Mouse (Mus musculus) intestine, postnatal 0 days (tissue): ENCODE measurements at regions not wholly inside any gene's neighbourhood (a gene's known extent, or its start where the extent isn't known, plus 50 kb on each side); places are given as distances from the start of the nearest gene placed in this dataset.

Source experiments
- ATAC-seq: fragments of 200-750 bp; cut with Nextera tagmentation; 2 replicates; pipeline ENCODE4 v1.8.0; 2017; ENCODE audit warnings: mild to moderate bottlenecking, moderate TSS enrichment, moderate library complexity
- H3K27ac ChIP-seq: fragments of 300-500 bp; sonication (generic); 2 replicates; pipeline ENCODE4 v1.5.1; 2014; ENCODE audit warnings: mild to moderate bottlenecking, low read depth, low read length, moderate library complexity
- H3K27me3 ChIP-seq: fragments of 300-500 bp; sonication (generic); replicated peaks from 2 replicates; pipeline ENCODE4 v1.6.1; 2014; ENCODE audit warnings: low read length, mixed read lengths; ENCODE audit not compliant: control insufficient read depth, insufficient read depth
- H3K36me3 ChIP-seq: fragments of 300-500 bp; sonication (generic); 2 replicates; pipeline ENCODE4 v1.6.1; 2014; ENCODE audit warnings: mild to moderate bottlenecking, moderate library complexity; ENCODE audit not compliant: control insufficient read depth, insufficient read depth
- H3K4me1 ChIP-seq: fragments of 300-500 bp; sonication (generic); replicated peaks from 2 replicates; pipeline ENCODE4 v1.6.1; 2014; ENCODE audit warnings: antibody characterized with exemption, low read length, mixed read lengths; ENCODE audit not compliant: control insufficient read depth, insufficient read depth
- H3K4me2 ChIP-seq: fragments of 300-500 bp; sonication (generic); replicated peaks from 2 replicates; pipeline ENCODE4 v1.6.1; 2014; ENCODE audit warnings: low read depth, mild to moderate bottlenecking, moderate library complexity
- H3K4me3 ChIP-seq: fragments of 300-500 bp; sonication (generic); 2 replicates; pipeline ENCODE4 v1.5.1; 2014; ENCODE audit warnings: low read depth, low read length
- H3K9ac ChIP-seq: fragments of 300-500 bp; sonication (generic); 2 replicates; pipeline ENCODE4 v1.6.1; 2014; ENCODE audit warnings: mild to moderate bottlenecking, low read depth, low read length
- H3K9me3 ChIP-seq: fragments of 300-500 bp; sonication (generic); 2 replicates; pipeline ENCODE4 v1.6.1; 2016; ENCODE audit warnings: mixed run types; ENCODE audit not compliant: control insufficient read depth
- CTCF ChIP-seq: sonication (generic); IDR thresholded peaks from 2 replicates; pipeline ENCODE4 v1.5.1; 2016; ENCODE audit warnings: low read depth, mild to moderate bottlenecking, control low read depth, antibody characterized with exemption, moderate library complexity
- whole genome bisulfite sequencing: fragments of 180-500 bp; shearing (Covaris S2); extraction: QIAGEN DNeasy Blood & Tissue Kit; methylation state at CpG from one replicate; pipeline ENCODE4 v1.1.7; 2014; 5-methylcytosine and 5-hydroxymethylcytosine counted together

DNA sequence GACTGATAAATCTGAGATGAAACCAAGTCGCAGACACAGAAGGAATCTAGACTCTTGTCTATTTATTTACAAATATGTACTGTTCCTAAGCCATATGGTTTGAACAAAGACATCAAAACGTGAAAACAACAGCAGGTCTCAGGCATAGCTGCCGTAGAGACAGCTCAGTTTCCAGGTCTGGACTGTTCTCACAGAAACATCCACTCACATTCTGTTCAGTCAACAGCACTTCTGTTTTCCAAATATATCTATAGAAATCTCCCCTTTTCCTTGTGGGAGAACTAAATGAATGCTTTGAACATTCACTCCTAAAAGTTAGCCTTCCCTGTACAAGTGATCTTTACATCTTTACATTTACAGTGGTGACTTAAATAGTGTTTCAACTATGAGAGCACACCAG lies 156.8 kb upstream of the Slc13a1 start:
- Histone ChIP-seq H3K27ac (no peak overlapping the region), H3K9me3 (no peaks in the 10 kb centered on the region), H3K4me2 (no peak overlapping the region), H3K36me3 (no peaks in the 10 kb centered on the region), H3K4me3 (no peak overlapping the region), H3K27me3 (no peaks in the 10 kb centered on the region), H3K4me1 (no peaks in the 10 kb centered on the region), H3K9ac (no peak overlapping the region)
- ATAC-seq: no peak
- TF ChIP-seq CTCF: no peak
- WGBS: 69% methylated on average over 3 of the region's 3 CpGs

- no peaks in the 10 kb centered on the region for H3K4me1 ChIP-seq
- H3K4me3 ChIP-seq: no peak overlapping the region
- no peaks in the 10 kb centered on the region for H3K36me3 ChIP-seq
- H3K9ac ChIP-seq: no peak overlapping the region
- TF ChIP-seq CTCF: no peak
- H3K27me3 ChIP-seq: no peaks in the 10 kb centered on the region
- no peak overlapping the region for H3K4me2 ChIP-seq
- H3K9me3 ChIP-seq: no peaks in the 10 kb centered on the region
- no peak overlapping the region for H3K27ac ChIP-seq
- ATAC-seq: no peak
- 60% methylated on average over 3 of the region's 3 CpGs for WGBS
These were observed 154.5 kb upstream of the Slc13a1 start for GRCm38 (mm10) chr6:24322371-24322770.

DNA sequence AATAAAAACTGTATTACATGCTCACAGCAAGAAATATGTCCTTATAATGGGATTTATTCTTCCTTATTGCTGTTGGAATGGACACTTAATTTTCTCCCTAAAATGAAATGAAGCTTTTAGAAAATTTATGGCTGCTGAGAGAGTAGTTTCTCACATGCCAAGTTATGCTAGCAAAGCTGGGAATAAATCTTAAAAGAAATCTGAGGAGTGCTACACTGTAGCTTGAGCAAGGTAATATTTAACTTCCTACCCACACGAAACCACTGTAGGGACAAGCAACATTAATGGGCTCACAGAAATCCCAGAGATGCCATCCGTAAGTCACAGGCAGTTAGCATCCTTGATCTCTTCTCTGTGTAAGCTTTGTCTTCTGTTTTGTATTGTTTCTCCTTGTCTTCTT lies 151.0 kb upstream of the Slc13a1 start:
- Histone ChIP-seq H3K9me3 (no peaks in the 10 kb centered on the region), H3K36me3 (no peaks in the 10 kb centered on the region), H3K4me2 (no peak overlapping the region), H3K27me3 (no peaks in the 10 kb centered on the region), H3K4me1 (no peaks in the 10 kb centered on the region), H3K4me3 (no peak overlapping the region), H3K9ac (no peak overlapping the region), H3K27ac (no peak overlapping the region)
- no peak for TF ChIP-seq CTCF
- 59% methylated on average over 2 of the region's 2 CpGs for WGBS
- ATAC-seq: no peak

DNA sequence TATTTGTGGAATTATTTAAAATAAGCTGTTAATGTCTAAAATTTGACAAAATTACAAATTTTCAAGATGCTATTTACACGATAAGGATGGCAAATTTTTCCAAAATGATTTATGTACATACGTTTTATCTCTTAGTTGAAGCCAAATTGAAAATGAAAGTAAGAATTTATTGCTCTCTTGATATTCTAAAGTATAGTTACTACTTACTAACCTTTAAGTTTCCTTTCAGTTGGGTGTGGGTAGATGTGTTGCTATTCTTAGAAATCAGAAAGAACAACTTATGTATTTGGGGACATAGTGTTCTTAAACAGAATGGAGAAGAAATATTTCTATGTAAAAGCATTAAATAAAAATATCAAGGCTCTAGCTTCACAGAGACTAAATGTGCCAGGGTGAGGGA lies 142.8 kb upstream of the Slc13a1 start:
- H3K9ac ChIP-seq: no peak overlapping the region
- H3K4me1 ChIP-seq: no peaks in the 10 kb centered on the region
- ATAC-seq: no peak
- WGBS: 50% methylated on average over 2 of the region's 2 CpGs
- H3K4me2 ChIP-seq: no peak overlapping the region
- no peak overlapping the region for H3K27ac ChIP-seq
- no peak for TF ChIP-seq CTCF
- no peaks in the 10 kb centered on the region for H3K27me3 ChIP-seq
- H3K36me3 ChIP-seq: no peaks in the 10 kb centered on the region
- H3K4me3 ChIP-seq: no peak overlapping the region
- H3K9me3 ChIP-seq: no peaks in the 10 kb centered on the region

GRCm38 (mm10) chr6:24309810-24310209 lies 141.9 kb upstream of the Slc13a1 start:
- no peak for TF ChIP-seq CTCF
- no peaks in the 10 kb centered on the region for H3K4me1 ChIP-seq
- no peak for ATAC-seq

DNA sequence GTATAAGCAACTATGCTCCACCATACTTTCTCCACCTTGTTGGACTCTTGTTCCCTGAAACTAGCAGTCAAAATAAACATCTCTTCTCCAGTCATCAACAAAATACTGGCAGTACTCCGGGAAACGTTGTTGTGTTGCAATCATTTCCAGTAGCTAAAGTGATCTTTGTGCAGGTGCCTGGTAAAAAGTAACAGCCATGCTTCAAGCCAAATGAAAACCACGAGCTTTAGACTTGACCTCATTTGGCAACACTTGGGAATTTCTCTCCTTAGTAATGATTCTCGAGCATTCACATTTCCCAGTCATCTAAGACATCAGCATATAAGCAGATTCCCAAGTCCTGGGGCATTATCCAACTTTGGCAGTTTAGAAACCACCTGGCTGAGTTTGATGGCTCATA lies 133.8 kb upstream of the Slc13a1 start:
- no peaks in the 10 kb centered on the region for H3K4me1 ChIP-seq
- H3K27ac ChIP-seq: no peak overlapping the region
- no peaks in the 10 kb centered on the region for H3K36me3 ChIP-seq
- no peak overlapping the region for H3K4me3 ChIP-seq
- no peaks in the 10 kb centered on the region for H3K27me3 ChIP-seq
- H3K9me3 ChIP-seq: no peaks in the 10 kb centered on the region
- WGBS: 73% methylated on average over 4 of the region's 4 CpGs
- ATAC-seq: no peak
- H3K4me2 ChIP-seq: no peak overlapping the region
- TF ChIP-seq CTCF: no peak
- no peak overlapping the region for H3K9ac ChIP-seq

More at GRCm38 (mm10) chr6:24309810-24310209, 141.9 kb upstream of the Slc13a1 start:
- no peaks in the 10 kb centered on the region for H3K9me3 ChIP-seq
- WGBS: 41% methylated on average over 1 of the region's 1 CpGs
- no peak overlapping the region for H3K4me3 ChIP-seq
- no peak overlapping the region for H3K27ac ChIP-seq
- no peak overlapping the region for H3K4me2 ChIP-seq
- H3K9ac ChIP-seq: no peak overlapping the region
- H3K36me3 ChIP-seq: no peaks in the 10 kb centered on the region
- no peaks in the 10 kb centered on the region for H3K27me3 ChIP-seq

- WGBS: 71% methylated on average over 2 of the region's 2 CpGs
- no peak overlapping the region for H3K4me3 ChIP-seq
- no peaks in the 10 kb centered on the region for H3K36me3 ChIP-seq
- H3K4me2 ChIP-seq: no peak overlapping the region
- no peaks in the 10 kb centered on the region for H3K4me1 ChIP-seq
- ATAC-seq: no peak
- H3K27ac ChIP-seq: no peak overlapping the region
- no peaks in the 10 kb centered on the region for H3K9me3 ChIP-seq
- H3K9ac ChIP-seq: no peak overlapping the region
- H3K27me3 ChIP-seq: no peaks in the 10 kb centered on the region
- TF ChIP-seq CTCF: no peak
These were observed 133.3 kb upstream of the Slc13a1 start for GRCm38 (mm10) chr6:24301146-24301545.
